Mouse (Mus musculus): ENCODE measurements at regions not wholly inside any gene's neighbourhood (a gene's known extent, or its start where the extent isn't known, plus 50 kb on each side); places are given as distances from the start of the nearest gene placed in this dataset.

DNA sequence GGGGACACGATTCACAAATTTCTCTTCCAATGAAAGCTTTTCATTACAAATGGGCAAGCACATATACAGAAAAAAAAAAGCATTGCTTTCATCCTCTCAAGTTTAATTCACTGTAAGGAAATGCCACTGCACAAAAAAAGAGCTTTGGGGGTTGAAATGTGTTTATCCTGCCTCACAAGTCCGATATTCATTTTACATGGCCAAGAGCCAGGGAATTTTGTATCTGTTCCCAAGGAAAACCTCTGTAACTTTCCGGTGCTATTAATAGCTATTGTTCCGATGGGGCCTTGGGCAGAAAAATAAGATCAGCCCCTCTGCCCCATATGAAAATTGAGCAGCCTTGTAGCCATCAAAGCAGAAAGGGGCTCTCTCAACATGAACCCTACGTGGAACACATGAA, 465.9 kb upstream of the Mki67 start:
- TF ChIP-seq GATA1 (IDR thresholded peaks at IDR 0.05; ENCODE audit: low read length) (no peak), TAL1 (IDR thresholded peaks at IDR 0.05; ENCODE audit: low read length) (no peak)
